Mouse (Mus musculus) splenic B cell, adult 2 months (primary cell): ENCODE results near the gene Atp6v1g2.

ENCODE experiments used
- DNase-seq: peaks from one replicate; pipeline ENCODE4 v3.0.0-alpha.2; 2011; ENCODE audit warnings: low read depth, low spot score
- H3K27me3 ChIP-seq: 2 replicates; pipeline ENCODE4 v1.6.1; 2012; ENCODE audit warnings: mild to moderate bottlenecking, low read length, moderate library complexity, mixed read lengths; ENCODE audit not compliant: control insufficient read depth, poor library complexity, insufficient read depth, severe bottlenecking
- H3K36me3 ChIP-seq: 2 replicates; pipeline ENCODE4 v1.6.1; 2012; ENCODE audit warnings: mild to moderate bottlenecking, low read length, moderate library complexity, mixed read lengths; ENCODE audit not compliant: control insufficient read depth, poor library complexity, insufficient read depth, severe bottlenecking

The Atp6v1g2 gene

DNA sequence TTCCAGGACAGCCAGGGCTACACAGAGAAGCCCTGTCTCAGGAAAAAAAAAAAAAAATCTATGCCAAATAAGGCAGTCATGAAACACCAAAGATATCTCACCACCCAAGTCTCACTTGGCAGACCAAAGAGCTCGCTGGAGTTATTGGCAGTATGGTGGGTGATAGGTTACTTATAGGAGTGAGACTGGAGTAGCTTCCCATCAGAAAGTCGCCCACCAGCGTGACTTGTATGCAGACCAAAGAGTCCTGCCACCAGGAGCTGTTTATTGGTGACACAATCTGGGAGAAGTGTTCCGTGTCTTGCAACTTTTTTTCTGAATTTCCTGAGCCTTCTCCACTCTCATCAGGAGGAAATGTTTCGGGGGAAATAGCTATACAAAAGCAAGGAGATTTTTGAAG lies 6.2 kb downstream of the Atp6v1g2 start:
- no peaks in the 10 kb centered on the region for H3K27me3 ChIP-seq
- peaks cover 7% of the 10 kb centered on the region for H3K36me3 ChIP-seq
- no peak for DNase-seq

DNA sequence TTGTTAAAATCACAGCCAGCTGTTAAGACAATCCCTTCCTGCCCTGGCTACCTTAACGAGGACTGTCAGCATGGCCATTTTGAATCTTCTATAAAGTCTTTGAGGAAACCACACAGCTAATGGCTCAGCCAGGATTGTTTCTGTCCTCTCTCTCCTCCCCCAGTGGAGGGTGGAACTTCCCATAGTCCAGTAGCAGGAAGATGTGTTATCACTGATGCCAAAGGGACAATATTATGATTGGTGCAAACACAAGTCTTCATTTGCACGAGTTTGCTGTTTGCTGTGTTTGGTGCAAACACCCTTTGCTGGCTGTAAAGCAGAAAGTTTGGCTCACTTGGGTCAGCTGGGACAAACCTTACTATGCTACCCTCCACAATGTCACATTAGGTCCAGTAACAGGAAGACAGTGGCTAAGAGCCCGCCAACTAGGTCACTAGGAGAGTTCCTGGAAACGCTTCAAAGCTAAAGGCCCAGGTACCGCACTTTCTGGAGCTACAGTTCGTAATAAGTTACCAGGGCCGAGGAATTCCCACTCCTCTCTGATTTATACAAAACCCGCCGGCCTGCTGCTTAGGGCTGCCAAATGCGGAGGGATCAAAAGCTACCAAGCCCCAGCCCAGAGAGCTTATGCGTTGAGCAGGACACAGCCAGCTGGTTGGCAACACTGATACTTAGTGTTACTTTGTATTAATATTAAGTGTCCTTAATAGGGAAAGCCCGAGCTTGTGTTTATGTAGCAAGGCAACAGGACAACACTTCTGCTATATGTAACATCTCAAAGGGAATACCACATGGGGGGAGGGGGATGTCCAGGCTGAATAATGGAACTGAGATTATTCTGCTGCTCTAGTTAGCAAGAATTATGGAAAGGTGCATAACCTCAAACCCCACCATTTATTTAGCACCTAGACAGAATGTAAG lies 7.2 kb downstream of the Atp6v1g2 start:
- DNase-seq: peak; percentile 39
- Histone ChIP-seq H3K27me3 (no peaks in the 10 kb centered on the region), H3K36me3 (peaks cover 13% of the 10 kb centered on the region)

DNA sequence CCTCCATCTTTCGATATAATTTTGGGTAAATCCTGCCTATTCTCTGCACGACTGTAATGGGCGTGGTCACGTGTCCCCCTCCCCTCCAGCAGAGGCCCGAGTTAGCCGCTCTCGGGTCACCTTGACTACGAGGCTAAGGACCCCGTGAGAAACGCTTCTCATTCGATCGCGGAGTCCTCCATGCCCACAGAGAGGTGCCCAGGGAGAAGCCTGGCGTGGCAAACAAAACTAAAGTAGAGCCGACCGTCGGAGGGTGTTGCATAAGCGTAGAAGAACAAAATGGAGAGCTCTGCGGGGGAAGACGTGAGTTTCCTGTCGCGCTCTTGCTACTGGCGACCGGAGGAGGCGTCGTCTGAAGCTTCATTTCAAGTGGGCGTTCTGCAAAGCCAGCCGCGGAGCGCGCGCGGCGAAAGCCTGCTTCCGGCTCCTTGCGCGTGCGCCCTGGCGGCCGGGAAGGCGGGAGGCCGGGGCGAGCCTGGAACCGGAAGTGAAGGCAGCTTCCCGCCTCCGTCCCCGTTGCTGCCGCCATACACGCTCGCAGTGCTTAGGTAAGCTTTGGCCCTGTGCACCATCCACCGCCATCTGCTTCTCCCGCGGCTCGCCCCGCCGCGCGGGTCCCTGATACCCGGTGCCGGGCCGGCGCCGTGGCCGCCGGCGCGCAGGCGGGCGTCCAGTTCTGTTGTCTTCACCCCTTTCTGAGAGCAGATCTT lies 8.0 kb downstream of the Atp6v1g2 start, which contains the start of gene Ddx39b:
Ddx39b (plus strand) TSS at position 442 of the 710 bp plus-strand sequence.
- peaks cover 15% of the 10 kb centered on the region for H3K36me3 ChIP-seq
- peak; percentile 97 for DNase-seq
- H3K27me3 ChIP-seq: no peaks in the 10 kb centered on the region

DNA sequence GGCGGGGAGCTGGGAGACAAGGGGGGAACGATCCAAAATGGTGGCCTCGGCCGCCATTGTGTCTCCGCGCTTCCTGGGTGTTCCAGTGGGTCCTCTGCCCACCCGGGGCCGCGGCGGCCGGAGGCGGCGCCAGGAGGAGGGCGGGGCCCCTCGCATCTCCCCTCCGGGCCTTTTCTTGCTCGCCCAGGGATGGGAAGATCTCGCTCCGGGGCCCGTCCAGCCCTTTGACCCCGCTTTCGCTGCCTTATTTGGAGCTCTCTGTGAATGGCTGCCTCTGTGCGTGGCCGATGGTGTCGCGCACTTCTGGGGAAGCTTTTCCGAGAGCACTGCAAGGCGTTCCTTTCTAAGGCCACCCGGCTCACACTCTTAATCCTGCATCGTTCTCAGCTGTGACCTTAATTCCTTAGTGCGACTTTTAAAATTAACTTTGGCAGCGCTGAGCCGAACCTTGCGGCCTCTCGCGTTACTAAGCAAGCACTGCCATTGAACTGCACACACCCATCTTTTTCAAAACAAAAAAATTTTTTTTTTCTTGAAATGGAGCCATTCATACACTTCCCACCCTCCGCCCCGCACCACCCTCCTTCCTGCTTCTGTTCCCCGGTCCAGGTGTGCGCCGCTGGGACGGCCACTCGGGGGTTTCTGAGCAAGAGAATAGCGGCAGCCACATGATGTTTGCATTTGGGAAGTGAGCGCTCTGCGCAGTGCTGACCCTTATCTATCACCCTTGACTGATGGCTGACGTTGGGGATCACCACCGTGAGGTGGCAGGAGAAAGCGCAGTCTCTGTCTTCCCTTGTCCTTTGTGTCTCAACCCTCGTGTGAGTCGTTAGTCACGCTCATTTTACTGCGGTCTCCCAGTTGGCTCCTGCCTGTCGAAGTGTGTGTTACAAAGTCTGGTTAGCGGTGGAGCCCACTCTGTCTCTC lies 8.8 kb downstream of the Atp6v1g2 start:
- DNase-seq: peak; percentile 81
- no peaks in the 10 kb centered on the region for H3K27me3 ChIP-seq
- peaks cover 15% of the 10 kb centered on the region for H3K36me3 ChIP-seq

GRCm38 (mm10) chr17:35243086-35243485 lies 9.6 kb downstream of the Atp6v1g2 start:
- Histone ChIP-seq H3K27me3 (no peaks in the 10 kb centered on the region), H3K36me3 (peaks cover 21% of the 10 kb centered on the region)
- peak; percentile 40 for DNase-seq

- Histone ChIP-seq H3K36me3 (peaks cover 33% of the 10 kb centered on the region), H3K27me3 (no peaks in the 10 kb centered on the region)
- DNase-seq: no peak
Measured at GRCm38 (mm10) chr17:35244999-35245398, 11.5 kb downstream of the Atp6v1g2 start.

GRCm38 (mm10) chr17:35245731-35246623 lies 12.5 kb downstream of the Atp6v1g2 start:
- Histone ChIP-seq H3K36me3 (peaks cover 36% of the 10 kb centered on the region), H3K27me3 (no peaks in the 10 kb centered on the region)
- DNase-seq: peak; percentile 77

GRCm38 (mm10) chr17:35247144-35247543 lies 13.7 kb downstream of the Atp6v1g2 start:
- peaks cover 37% of the 10 kb centered on the region for H3K36me3 ChIP-seq
- no peak for DNase-seq
- H3K27me3 ChIP-seq: no peaks in the 10 kb centered on the region

DNA sequence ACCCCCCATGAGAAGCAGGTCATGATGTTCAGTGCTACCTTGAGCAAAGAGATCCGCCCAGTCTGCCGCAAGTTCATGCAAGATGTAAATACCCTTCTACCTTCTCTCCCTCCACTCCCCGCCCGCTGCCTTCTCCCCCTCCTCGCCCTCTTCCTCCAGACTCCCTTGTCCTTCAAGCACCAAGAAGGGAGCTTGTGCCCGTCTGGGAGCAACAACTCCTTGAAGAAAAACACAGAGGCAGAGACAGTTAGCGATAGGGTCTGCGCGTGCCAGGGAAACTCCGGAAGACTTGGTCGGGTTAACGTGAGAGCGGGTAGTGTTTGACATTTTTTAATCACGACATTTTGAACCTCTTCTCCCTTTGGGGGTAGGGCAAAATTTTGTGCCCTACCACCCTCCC lies 15.5 kb downstream of the Atp6v1g2 start:
- no peak for DNase-seq
- Histone ChIP-seq H3K27me3 (no peaks in the 10 kb centered on the region), H3K36me3 (peaks cover 46% of the 10 kb centered on the region)

DNA sequence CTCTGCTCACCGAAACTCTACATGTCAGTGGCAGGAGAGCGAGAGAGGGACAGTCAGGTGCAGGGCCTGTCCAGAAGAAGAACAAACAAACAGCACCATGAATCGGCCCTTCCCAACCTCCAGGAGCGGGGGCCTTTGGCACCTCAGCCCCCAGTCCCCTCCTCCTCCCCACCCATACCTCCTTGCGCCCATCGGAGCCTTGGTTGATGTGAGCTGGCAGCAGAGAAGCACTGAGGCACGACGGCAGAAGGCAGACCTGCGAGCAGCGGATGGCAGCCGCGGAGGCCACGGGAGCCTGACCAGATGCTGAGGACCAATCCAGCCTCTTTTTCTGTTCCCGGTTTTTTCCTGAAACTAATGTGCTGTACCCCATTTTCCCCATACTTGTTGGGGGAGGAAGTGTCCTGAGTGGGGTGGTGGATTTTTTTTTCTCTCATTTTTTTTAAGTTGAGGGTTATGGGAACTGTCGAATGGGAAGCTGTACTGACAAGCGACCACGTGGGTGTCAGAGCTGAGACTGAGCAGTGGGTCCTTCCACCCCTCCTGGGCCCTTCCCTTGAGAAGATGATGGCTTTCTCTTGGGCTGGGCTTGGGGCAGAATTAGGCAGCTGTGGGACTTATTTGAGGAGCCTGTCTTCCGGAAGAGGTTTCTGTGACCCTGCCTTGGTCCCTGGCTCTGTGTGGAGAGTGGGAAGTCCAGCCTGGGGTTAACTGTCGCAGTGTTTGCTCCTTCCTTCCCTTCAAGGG lies 16.2 kb downstream of the Atp6v1g2 start:
- H3K27me3 ChIP-seq: no peaks in the 10 kb centered on the region
- DNase-seq: no peak
- H3K36me3 ChIP-seq: peaks cover 44% of the 10 kb centered on the region

DNA sequence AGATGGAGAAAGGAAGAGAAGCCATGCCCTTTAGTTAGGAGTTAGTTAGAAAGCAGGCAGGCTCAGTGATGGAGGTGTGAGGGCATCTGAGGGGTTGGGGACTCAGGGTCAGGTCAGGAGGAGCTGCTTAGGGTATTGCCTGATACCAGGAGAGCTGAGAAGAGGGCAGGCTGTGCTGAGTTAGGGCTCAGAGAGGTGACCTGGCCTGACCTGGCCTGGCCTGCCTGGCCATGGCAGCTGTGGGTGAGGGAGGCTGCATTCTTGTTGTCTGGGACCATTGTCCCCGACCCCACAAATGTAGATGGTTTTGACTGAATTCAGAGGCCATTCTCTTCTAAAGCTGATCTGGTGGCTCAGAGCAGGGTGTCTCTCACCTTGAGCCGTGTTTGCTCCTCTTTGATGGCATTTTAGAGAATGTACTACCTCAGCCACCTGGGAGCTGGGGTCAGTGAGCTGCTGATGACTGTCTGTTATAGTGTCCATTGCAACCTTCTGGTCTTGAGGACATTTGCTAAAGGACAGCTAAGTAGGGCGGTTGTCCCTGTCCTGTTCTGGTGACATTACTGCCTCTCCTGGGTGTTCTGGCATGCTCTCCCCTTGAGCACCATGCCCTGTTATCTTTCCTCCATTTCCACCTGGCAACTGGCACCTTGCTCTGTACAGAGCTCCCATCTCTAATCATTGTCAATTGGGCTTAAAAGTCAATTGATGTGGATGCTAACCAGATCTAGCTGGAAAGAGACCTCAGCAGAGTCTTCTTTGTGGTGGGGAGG lies 17.1 kb downstream of the Atp6v1g2 start:
- H3K36me3 ChIP-seq: peaks cover 37% of the 10 kb centered on the region
- no peaks in the 10 kb centered on the region for H3K27me3 ChIP-seq
- no peak for DNase-seq

- Histone ChIP-seq H3K27me3 (no peaks in the 10 kb centered on the region), H3K36me3 (peaks cover 37% of the 10 kb centered on the region)
- DNase-seq: no peak
Measured at GRCm38 (mm10) chr17:35251162-35251719, 17.8 kb downstream of the Atp6v1g2 start.
